Mouse (Mus musculus) retina, embryonic 14.5 days (tissue): ENCODE data around the gene Rps15.

Experiments
- DNase-seq: peaks from one replicate; pipeline ENCODE4 v3.0.0-alpha.2; 2015; ENCODE audit warnings: low spot score

The Rps15 gene

GRCm38 (mm10) chr10:80341491-80342304, 49.4 kb downstream of the Rps15 start:
- DNase-seq: no peak

DNA sequence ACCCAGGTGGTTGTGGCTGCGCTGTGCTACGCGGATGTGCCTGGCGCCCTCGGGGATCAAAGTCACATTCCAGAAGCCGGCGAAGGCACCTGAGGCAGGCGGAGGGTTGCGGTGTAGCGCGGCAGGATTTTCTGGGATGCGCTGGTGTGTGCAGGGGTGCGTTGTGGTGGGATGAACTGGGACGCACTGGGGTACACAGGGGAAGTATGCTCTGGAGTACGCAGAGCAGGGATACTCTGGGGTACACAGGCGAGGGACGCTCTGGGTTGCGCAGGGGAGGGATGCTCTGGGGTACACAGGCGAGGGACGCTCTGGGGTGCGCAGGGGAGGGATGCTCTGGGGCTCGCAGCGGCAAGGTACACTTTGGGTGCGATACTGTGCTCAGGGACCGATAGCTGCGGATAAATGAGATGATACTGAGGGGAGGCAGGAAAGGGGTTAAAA, 50.1 kb downstream of the Rps15 start:
- DNase-seq: no peak

DNA sequence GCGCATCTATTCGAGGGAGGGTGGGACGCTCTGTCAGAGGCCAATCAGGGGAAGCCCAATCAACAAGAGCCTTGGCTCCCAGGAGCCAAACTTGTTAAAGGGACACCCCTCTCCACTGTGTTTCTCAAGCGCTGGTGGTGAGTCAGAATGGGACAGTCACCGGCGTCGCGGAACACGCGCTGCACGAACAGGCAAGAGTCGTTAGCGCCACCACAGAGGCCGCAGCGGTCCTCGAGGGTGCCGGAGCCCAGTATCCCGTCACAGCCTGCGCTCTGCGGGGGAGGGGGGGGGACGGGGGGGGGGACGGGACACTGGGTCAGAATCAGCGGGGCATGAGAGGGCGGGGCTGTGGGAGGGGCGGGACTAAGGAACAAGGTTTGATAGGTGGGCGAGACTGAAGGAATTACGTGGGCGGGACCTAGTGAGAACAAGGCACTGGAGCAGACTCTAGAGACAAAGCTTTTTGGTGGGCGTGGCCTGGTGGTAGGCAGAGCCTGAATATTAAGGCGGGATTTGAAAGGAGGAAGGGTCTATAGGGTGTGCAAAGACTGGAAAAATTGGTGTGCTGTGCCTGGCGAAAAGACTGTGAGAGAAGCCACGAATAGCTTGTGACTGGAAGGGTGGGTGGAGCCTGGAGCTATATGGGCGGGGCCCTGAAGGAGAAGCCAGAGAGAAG, 50.6 kb downstream of the Rps15 start:
- peak; percentile 81 for DNase-seq

- DNase-seq: no peak
Observed at GRCm38 (mm10) chr10:80343425-80343895, 51.2 kb downstream of the Rps15 start.
